Mouse (Mus musculus) right cerebral cortex, adult 2 months (tissue): ENCODE measurements at regions not wholly inside any gene's neighbourhood (a gene's known extent, or its start where the extent isn't known, plus 50 kb on each side); places are given as distances from the start of the nearest gene placed in this dataset.

Experiments used
- DNase-seq, 2 experiments: peaks; one replicate each; pipeline ENCODE4 v3.0.0; 2021 to 2022; ENCODE audit warnings: low spot score in 2 of 2

GRCm38 (mm10) chr2:133362693-133363443 is 189.1 kb upstream of the Bmp2 start:
- no peak for DNase-seq

DNA sequence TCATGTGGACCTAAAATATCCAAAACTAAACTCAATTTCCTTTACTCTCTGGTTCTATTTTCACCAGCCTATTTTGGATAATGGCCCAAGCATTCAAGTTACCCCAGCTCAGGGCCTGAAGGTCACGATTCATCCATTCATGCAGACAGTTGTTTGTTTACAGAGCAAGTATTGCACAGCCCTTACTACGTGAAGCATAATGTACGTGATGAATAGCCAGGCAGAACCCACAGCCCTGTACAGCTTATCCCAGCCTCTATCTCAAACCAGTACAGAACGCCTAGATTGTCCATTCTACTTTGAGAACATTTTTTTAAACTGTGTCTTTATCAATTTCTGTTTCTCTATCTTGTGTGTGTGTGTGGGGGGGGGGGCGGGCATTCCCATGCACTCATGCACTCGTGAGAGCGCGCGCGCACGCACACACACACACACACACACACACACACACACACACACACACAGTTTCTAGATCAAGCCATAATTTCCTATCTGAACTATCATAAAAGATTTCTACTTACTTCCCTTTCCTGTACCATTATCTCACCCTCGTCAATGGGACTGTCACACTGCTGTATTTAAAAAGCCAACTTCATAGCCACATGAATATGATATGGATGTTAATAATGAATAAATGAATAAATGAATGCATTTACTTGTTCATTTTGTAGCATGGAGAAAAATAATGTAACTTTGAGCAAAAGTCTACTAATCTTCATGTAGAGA is 180.3 kb upstream of the Bmp2 start:
- no peak for DNase-seq

GRCm38 (mm10) chr2:133373543-133373942 is 178.4 kb upstream of the Bmp2 start:
- DNase-seq = no peak

DNA sequence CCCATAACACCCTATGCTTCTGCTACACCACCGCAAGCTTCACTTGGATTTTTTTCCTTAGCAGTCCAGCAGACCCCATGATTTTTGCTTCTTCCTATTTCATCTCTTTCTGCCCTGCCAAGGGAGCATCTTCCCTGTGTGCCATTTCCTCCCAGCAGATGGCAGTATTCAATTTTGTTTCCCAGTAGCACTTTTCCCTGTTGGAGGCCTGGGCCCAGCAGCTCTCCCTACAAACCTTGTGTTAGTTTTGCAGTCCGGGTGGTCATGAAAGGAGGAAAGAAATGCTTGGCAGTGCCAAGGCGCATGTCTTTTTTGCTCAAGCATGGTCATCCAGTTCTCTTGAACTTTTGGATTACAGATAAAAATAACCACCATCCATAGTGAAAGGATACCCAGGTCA is 170.9 kb upstream of the Bmp2 start:
- peak; percentile 43 to 61 for DNase-seq

GRCm38 (mm10) chr2:133383135-133383920 is 168.6 kb upstream of the Bmp2 start:
- no peak for DNase-seq

DNA sequence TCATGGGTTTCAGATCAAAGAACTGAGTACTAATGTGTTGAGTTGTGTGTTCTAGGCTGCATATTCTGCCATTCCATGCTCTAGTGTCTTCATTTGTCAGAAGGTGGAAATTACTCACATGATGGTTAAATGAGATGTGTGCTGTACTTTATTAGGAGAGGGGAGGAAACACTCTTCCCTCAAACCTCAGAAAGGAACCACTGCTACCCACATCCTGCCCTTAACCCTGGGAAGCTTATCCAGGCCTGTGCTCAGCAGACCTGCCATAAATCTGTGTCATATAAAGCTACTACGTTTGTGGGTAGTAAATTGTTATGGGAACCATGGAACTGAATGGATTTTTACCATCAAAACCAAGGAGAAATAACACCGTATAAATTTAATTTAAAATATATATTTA is 166.7 kb upstream of the Bmp2 start:
- DNase-seq = no peak

DNA sequence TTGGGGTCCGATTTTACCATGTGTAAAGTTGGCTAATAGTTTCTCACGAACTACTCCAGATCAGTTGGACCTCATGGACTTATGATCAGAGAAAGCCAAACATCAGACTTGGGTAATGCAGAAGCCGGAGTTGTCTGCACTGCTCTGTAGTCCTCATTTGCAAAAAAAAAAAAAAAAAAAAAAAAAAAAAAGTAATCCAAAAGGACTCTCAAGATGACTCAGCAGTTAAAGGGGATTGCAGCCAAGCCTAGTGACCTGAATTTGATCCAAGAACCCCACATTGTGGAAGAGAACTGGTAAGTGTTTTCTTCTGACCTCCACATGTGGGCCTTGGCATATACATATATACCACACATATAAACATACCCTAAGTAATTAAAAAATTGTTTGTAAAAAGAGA is 164.6 kb upstream of the Bmp2 start:
- no peak for DNase-seq

GRCm38 (mm10) chr2:133392298-133392697 is 159.7 kb upstream of the Bmp2 start:
- peak; percentile 10 to 12 for DNase-seq

DNA sequence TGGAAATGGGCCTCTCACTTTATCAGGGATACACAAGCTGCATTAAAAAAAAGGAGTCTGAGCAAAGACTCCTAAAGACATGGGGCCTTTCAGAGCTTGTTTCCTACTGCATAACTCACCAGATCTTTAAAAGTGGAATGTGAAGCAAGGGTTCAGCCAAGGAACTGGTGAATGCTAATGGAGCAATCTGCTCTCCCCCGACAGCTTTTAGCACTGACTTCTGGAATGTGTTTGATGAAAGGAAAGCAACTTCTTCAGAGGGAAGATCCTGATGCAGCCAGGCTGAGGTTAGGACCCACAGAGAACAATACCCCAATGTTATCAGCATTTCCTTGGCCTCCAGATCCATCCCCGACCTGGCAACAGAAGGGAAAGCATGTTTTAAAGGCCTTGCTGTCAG is 154.4 kb upstream of the Bmp2 start:
- no peak for DNase-seq

DNA sequence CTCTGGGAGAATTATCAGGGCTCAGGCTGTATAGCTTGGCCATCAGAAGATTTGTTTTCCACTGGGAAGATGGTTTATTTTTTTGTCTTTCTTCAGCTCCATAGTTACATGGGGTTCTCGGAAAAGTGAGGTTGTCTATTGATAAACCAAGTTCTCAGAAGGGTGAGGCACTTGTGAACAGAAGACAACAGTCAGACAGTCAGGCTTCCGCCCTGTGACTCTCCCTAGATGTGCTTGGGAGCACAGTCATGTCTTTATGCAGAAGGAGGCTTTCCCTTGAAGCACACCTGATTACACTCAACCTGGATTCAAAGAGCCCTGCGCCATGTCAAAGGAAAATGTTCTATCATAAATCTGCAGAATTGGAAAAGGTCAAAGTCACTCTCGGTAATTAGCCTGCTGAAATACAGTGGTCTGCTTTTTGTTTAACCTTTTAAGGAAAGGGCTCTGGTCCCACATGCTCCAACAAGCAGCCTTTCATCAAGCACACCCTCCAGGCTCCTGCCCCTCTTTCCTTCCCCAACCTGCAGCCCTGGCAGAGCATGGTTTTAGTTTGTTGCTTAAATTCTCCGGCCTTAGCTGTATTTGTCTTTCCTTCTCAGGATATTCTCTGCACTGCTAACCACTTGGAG is 152.8 kb upstream of the Bmp2 start:
- no peak for DNase-seq

DNA sequence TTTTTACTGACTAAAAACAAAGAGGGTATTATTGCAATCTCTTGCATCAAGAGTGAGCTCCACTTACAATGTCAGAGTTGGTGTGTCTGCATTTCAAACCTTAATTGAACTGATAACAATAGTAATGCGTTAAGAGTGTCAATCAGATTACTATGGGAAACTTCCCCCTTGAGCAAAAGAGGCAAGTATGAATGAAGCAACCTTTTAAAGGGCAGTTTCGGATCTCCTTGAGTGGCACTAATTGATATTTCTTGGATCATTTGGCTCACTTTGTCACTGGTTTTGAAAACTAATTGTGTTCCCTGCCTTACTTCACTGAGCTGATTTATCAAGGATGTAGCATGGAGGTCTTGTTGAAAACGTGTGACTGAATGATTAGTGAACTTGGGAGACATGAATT is 151.0 kb upstream of the Bmp2 start:
- no peak for DNase-seq

DNA sequence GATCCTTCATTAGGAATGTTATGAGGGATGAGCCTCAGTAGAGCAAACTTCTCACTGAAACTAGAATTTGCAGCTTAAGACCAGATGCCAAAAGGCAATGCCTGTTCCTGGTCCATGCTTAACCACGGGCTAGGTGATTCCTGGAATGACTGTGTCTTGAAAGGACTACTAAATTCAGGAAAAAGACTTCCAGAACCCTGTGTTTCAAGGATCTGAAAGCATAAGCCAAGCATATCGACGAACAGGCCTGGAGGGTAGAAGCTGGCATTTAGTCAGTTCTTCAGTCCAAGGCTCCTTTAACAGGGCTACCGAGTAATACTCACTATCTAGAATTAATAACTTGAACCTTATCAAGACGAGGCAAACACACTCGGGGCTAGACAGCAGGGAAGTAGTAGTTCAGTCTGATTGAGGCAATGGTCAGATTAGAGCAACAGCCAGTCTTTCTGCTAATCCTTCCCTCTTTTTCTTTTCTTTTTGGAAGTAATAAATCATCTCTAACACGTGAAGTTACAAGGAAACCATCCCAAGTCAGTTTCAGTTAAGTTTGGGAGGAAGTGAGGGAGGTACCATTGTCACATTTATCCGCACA is 134.9 kb upstream of the Bmp2 start:
- DNase-seq = no peak

DNA sequence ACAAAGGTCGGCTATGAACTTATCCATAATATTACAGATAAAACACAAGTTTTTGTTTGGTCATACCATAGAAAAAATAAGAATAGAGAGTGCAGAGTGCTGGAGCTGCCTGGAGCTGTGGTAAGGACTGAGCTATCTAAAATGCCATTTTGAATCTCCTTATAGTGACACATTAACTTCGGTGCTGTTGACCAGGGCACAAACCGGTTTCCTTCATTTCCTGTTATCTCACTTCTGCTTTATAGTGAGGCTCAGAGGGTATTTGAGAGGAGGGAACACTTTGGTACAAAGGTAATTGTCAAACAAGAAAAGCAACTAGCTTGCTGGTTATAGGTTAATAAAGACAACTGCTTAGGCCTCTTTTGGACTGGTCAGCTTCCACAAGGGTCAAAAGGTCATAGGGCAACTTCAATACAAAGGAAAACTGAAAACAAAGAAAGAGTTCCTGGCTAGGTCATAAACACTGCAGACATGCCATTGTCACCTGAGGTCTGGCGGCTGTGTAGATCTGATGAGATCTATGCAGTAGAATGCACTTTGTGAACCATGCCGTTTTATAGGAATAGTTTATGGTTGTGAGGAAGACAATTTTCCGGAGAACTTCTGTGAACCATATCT is 132.2 kb upstream of the Bmp2 start:
- no peak for DNase-seq

- DNase-seq = no peak
Measured at GRCm38 (mm10) chr2:133425538-133425937, 126.4 kb upstream of the Bmp2 start.

GRCm38 (mm10) chr2:133427039-133427438 is 124.9 kb upstream of the Bmp2 start:
- DNase-seq = no peak

DNA sequence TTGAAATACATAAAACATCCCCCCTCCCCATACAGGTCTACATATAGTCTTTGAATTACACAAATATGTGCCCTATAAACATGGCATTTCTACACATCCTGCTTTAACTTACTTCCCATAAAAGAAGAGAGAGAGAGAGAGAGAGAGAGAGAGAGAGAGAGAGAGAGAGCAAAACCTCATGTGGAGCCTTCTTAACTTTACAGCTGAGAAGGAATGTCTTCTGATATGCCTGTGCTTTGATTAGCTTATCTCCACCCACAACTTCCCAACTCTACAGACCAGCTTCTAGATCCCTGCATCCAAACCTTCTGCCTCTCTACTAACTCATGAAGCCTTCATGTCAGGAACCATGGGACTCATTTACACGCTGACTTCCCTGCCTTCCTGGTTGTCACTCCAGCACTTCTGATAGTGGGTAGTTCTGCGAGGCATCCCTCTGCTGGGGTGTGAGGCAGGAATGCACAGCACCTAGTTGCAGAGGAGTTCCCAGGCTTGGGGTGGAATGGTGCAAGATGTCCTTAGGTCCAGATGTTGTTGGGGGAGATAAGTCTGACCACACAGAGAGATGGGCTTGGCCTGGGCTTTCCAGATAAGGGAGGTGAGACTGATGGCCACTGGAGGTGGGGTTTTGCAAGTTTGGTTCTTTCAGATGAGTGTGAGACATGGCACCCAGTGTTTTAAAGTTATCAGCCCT is 122.4 kb upstream of the Bmp2 start:
- no peak for DNase-seq

DNA sequence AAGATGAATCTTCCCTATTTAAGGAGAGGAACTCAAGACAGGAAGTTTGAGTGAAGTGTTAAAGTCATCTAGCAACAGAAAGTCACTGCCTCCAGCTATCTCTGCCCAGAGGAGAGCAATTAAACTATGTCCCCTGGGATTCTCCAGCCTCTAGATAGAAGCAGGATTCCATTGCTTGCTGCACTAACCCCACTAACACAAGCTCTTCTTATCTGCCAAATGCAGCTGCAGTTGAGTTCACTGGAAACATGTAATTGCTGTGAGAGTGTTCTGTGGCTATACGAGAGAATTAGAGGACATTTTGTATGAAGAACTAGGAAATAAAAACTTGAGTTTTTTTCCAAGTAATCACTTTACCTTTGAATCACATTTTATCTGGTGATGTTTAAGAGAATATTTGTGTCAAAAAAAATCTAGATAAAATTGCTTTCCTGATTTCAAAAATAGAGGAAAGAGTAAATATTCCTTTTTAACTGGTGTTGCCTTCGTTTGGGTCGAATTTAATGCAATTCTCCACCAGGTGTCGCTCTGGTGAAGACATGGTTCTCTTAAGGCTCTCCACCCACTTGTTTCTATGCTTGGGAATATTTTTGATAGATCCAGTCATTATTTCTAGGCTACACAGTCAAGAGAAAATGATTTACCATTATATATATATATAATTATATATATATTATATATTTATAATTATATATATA is 121.1 kb upstream of the Bmp2 start:
- DNase-seq = no peak

DNA sequence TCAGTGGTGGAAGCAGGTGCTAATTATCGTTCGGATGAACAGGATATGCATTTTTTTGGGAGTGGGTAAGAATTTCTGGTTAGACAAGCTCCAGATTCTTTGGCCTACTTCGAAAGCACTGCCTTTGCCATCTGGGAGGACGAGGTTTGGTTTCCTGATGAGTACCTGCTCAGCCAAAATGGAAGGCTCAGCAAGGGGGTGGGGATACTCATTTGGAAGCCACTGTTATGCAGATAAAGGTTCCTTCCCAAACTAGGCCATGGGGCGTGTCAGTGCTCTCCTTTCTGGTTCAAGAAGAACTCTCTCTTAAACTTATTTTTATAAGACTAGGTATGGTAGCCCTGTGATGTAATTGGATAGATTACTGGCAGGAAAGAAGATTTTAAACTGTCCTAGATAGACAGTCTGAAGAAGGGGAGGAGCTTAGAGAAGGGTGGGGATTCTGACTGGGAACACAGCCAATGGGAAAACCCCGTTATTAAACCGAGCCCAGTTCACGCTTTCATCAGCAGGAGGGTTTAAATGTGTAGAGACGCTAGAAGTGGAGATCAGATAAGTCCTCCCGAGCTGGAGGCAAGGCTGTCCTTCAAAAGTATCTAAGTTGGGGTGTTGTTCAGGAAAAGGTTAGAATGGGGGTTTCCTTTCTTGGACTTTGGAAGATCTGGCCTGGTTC is 119.7 kb upstream of the Bmp2 start:
- no peak for DNase-seq
